Mouse (Mus musculus) embryonic facial prominence, embryonic 13.5 days (tissue): ENCODE measurements at regions not wholly inside any gene's neighbourhood (a gene's known extent, or its start where the extent isn't known, plus 50 kb on each side); places are given as distances from the start of the nearest gene placed in this dataset.
A peak's percentile ranks its signal among the peaks of the same experiment; 100 is the strongest.
"Not testable (repeated sequence)": the region's sequence is repeated elsewhere in the genome, so short reads cannot be mapped to it uniquely, and the experiment has no call there.

ENCODE experiments used
- ATAC-seq: fragments of 200-750 bp; cut with Nextera tagmentation; 2 replicates; pipeline ENCODE4 v1.8.0; 2017; ENCODE audit warnings: low read depth; ENCODE audit not compliant: insufficient number of reproducible peaks, insufficient read depth, low FRiP score, low TSS enrichment
- H3K27ac ChIP-seq: fragments of 300-500 bp; sonication (generic); 2 replicates; pipeline ENCODE4 v1.5.1; 2015; ENCODE audit warnings: moderate library complexity, mild to moderate bottlenecking, inconsistent platforms
- H3K27me3 ChIP-seq: fragments of 300-500 bp; sonication (generic); 2 replicates; pipeline ENCODE4 v1.6.1; 2015; ENCODE audit warnings: mild to moderate bottlenecking, inconsistent platforms
- H3K36me3 ChIP-seq: fragments of 300-500 bp; sonication (generic); 2 replicates; pipeline ENCODE4 v1.6.1; 2015; ENCODE audit warnings: mild to moderate bottlenecking, inconsistent platforms
- H3K4me1 ChIP-seq: fragments of 300-500 bp; sonication (generic); 2 replicates; pipeline ENCODE4 v1.6.1; 2015; ENCODE audit warnings: inconsistent platforms
- H3K4me2 ChIP-seq: fragments of 300-500 bp; sonication (generic); 2 replicates; pipeline ENCODE4 v1.6.1; 2015; ENCODE audit warnings: moderate library complexity, mild to moderate bottlenecking, inconsistent platforms
- H3K4me3 ChIP-seq: fragments of 300-500 bp; sonication (generic); 2 replicates; pipeline ENCODE4 v1.5.1; 2015; ENCODE audit warnings: mild to moderate bottlenecking, inconsistent platforms
- H3K9ac ChIP-seq: fragments of 300-500 bp; sonication (generic); 2 replicates; pipeline ENCODE4 v1.6.1; 2015; ENCODE audit warnings: mild to moderate bottlenecking, inconsistent platforms
- H3K9me3 ChIP-seq: fragments of 300-500 bp; sonication (generic); 2 replicates; pipeline ENCODE4 v1.6.1; 2016; ENCODE audit warnings: inconsistent platforms
- WGBS: fragments of 180-500 bp; shearing (Covaris S2); methylation state at CpG from one replicate; pipeline ENCODE4 v1.1.7; 2015; ENCODE audit warnings: mixed read lengths; 5-methylcytosine and 5-hydroxymethylcytosine counted together

DNA sequence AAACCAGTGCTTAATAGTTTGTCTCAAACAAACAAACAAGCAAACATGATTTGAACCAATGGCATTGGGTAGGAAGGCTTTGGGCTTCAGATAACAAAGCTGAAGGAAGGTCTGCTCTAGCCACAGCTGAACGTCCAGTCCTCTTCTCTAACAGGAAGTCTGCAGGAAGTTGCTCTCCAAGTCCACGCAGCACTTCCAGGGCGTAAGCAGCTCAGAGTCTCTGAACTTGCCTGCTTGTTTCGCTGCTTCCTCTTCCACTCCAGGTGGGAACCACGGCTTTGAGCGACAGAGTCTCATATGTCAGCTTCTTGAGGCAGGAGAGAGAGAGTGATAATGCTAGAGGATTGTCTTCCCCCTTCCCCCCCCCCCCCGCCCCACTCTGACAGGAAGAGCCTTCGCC lies 123.6 kb downstream of the Tnfrsf21 start:
- Histone ChIP-seq H3K9ac (no peak overlapping the region), H3K4me2 (no peak overlapping the region), H3K36me3 (no peaks in the 10 kb centered on the region), H3K4me3 (no peak overlapping the region), H3K9me3 (no peaks in the 10 kb centered on the region), H3K27ac (no peak overlapping the region), H3K4me1 (no peaks in the 10 kb centered on the region; the same call in 1 of the 2 replicates), H3K27me3 (no peaks in the 10 kb centered on the region)
- ATAC-seq = no peak
- WGBS = 56% methylated on average over 7 of the region's 8 CpGs

DNA sequence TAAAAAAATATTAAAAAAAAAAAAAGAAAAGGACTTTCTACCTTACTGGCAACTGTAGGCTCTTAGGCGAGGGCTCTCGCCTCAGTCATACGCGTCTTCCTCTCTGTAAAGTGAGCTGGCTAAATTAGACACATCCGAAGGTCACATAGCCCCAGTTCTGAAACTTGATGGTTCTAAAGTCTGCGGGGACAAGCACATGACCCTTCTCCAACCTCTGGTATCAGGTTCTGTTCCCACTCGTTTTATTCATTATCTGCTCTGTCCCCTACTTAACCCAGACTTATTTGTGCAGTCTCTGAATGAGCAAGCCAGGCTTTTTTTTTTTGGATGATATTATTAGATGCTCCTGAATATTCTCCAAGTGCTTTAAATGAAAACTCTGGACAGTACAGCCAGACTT lies 125.4 kb downstream of the Tnfrsf21 start:
- Histone ChIP-seq H3K9ac (no peak overlapping the region), H3K9me3 (no peaks in the 10 kb centered on the region), H3K4me1 (no peaks in the 10 kb centered on the region), H3K27ac (no peak overlapping the region), H3K4me3 (no peak overlapping the region), H3K36me3 (no peaks in the 10 kb centered on the region), H3K4me2 (no peak overlapping the region), H3K27me3 (no peaks in the 10 kb centered on the region)
- 47% methylated on average over 7 of the region's 7 CpGs for WGBS
- no peak for ATAC-seq

DNA sequence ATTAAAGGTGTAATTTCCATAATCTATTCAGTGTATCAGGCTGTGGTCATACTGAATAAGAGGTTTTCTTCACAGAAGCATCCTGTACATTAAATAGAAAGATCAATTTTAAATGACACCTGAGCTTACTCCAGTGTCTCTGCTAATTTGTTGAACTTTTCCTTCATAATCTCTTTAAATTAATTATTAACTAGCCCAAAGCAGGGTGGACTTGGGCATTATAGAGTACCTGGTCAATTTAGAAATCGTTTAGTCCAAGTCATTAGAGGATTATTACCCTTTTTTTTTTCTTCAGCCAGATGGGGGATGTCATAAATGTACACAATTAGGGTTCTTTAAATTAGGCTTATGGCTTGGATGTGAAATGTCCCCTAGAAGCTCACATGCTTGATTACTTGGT lies 124.4 kb upstream of the Adgrf1 start:
- peaks cover 8% of the 10 kb centered on the region; the same call in 1 of the 2 replicates for H3K4me1 ChIP-seq
- no peak overlapping the region for H3K9ac ChIP-seq
- no peak overlapping the region for H3K4me3 ChIP-seq
- no peak overlapping the region for H3K27ac ChIP-seq
- ATAC-seq = no peak
- WGBS = 74% methylated on average over 1 of the region's 1 CpGs
- H3K4me2 ChIP-seq = no peak overlapping the region
- no peaks in the 10 kb centered on the region for H3K36me3 ChIP-seq
- H3K27me3 ChIP-seq = no peaks in the 10 kb centered on the region
- H3K9me3 ChIP-seq = no peaks in the 10 kb centered on the region

DNA sequence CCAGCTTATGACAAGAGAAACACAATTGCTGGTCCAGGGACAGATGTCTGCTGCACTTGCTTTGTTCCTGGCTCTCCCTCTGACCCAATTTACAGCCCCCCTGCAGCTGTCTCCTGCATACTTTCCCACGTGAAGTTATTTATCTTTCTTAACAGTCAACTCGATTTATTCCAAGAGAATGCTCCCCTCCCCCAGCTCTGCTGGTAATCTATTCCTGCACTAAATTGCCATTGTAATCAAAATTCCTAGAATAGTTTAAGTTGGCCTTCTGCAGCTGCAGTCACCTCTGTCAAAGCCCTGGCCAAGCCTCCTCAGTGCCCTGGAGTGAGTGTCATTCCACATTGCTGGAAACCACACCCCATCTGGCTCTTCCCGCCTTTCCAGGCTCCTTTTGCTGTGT lies 122.2 kb upstream of the Adgrf1 start:
- no peaks in the 10 kb centered on the region for H3K9me3 ChIP-seq
- no peak overlapping the region for H3K9ac ChIP-seq
- H3K4me2 ChIP-seq = no peak overlapping the region
- peaks cover 8% of the 10 kb centered on the region; the same call in 1 of the 2 replicates for H3K4me1 ChIP-seq
- no peaks in the 10 kb centered on the region for H3K27me3 ChIP-seq
- H3K4me3 ChIP-seq = no peak overlapping the region
- H3K27ac ChIP-seq = no peak overlapping the region
- no peaks in the 10 kb centered on the region for H3K36me3 ChIP-seq
- ATAC-seq = no peak
- WGBS = 4% methylated on average over 3 of the region's 3 CpGs

DNA sequence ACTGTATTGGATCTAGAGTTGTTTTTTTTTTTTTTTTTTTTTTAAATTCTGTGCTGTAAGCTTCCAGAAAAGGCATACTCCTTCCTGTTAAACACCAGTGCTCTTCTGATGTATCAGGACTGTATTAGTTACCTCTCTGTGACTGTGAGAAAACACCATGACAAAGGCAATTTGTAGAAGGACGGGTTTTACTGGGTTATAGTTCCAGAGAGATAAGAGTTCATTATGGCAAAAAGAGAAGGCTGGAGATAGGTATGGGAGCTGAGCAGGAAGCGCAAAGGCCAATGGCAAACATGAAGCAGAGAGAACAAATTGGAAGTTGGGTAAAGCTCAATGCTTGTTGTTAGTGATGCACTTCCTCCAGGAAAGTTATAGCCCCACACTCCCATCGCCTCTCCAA lies 117.5 kb upstream of the Adgrf1 start:
- H3K4me2 ChIP-seq = no peak overlapping the region
- WGBS = 82% methylated on average over 3 of the region's 3 CpGs
- ATAC-seq = no peak
- H3K36me3 ChIP-seq = no peaks in the 10 kb centered on the region
- peaks cover 10% of the 10 kb centered on the region for H3K4me1 ChIP-seq
- no peaks in the 10 kb centered on the region for H3K9me3 ChIP-seq
- no peak overlapping the region for H3K27ac ChIP-seq
- H3K27me3 ChIP-seq = no peaks in the 10 kb centered on the region
- H3K9ac ChIP-seq = no peak overlapping the region
- no peak overlapping the region for H3K4me3 ChIP-seq

DNA sequence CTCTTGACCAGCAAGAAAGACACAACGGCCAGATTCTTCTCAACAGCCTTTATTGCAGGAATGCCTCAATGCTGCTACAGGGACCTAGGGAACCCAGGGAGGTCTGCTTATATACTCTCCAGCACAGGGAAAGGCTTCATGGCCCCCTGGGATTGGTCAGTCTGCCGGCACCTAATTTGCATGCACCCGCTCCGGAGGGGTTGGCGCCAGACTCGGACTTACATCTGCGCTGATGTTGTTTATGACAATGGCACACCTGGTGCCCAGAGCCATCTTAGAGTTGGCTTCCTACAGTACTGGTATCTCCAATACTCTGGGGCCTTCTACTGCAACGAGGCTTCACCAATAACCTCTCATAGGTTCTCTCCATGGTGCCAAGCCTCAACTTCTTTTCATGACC lies 114.9 kb upstream of the Adgrf1 start:
- H3K9me3 ChIP-seq, H3K9ac ChIP-seq, ATAC-seq, H3K36me3 ChIP-seq, H3K4me2 ChIP-seq, H3K27me3 ChIP-seq, H3K4me3 ChIP-seq, H3K27ac ChIP-seq: not testable (repeated sequence)
- WGBS = 93% methylated on average over 8 of the region's 8 CpGs
- H3K4me1 ChIP-seq = peaks cover 17% of the 10 kb centered on the region

DNA sequence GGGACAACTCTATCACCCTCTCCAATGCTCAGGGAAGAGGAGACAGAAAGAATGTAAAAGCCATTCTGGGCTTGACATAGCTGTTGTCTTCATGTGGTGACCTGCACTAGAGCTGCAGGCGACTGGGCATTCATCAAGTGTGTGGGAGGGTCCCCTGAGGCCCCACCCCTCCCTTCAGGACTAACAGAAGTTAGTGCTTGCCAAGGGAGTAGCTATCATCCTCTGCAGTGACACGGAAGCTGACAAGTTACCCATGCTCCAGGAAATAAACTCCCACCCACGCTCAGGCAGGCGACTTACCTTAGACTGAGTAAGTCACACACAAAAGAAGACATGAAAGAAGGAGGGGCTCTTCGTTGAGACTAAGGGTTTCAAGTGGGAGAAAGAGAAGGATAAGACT lies 114.0 kb upstream of the Adgrf1 start:
- H3K4me2 ChIP-seq = no peak overlapping the region
- no peak overlapping the region for H3K4me3 ChIP-seq
- no peak for ATAC-seq
- H3K9me3 ChIP-seq = no peaks in the 10 kb centered on the region
- no peak overlapping the region for H3K9ac ChIP-seq
- no peaks in the 10 kb centered on the region for H3K36me3 ChIP-seq
- H3K4me1 ChIP-seq = peaks cover 17% of the 10 kb centered on the region
- 68% methylated on average over 5 of the region's 5 CpGs for WGBS
- no peaks in the 10 kb centered on the region for H3K27me3 ChIP-seq
- H3K27ac ChIP-seq = no peak overlapping the region

DNA sequence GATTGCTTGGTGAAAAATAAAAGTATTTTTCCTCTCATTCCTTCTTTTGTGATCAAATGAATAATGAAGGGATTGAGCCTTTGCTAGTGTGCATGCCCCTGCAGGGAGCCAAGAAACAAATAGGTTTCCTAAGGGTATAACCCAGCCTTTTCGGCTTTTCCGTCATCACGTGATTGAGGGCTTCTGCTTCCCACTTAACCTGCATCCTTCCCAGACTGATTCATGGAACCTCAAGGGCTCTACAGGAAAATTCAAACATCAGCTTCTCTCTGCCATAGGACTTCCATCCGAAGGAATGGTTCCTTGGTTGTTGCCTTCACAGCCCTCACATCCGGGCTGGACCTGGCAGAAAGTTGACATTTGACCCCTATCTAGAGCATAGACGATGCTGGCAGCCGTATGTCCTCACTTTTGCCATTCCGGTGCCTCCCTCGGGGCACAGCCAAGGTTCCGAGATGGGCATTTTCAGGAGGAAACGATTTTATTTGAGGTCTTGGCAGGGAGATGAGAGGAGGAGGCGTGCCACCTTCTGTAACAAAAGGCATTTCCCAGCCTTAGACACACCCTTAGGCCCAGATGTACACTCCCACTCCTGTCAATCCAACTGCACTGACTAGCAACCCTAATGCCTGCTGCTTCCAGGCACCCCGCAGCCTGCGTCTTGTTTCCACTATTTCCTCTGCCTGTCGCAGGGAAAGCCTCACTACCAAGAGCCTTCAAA lies 112.2 kb upstream of the Adgrf1 start:
- Histone ChIP-seq H3K9me3 (no peaks in the 10 kb centered on the region), H3K4me3 (peak overlapping the region; percentile 19), H3K27me3 (no peaks in the 10 kb centered on the region), H3K4me2 (peak overlapping the region; percentile 59), H3K4me1 (peaks cover 17% of the 10 kb centered on the region), H3K9ac (peak overlapping the region; percentile 47), H3K36me3 (no peaks in the 10 kb centered on the region), H3K27ac (peak overlapping the region; percentile 30)
- peak; percentile 87 for ATAC-seq
- 7% methylated on average over 15 of the region's 15 CpGs for WGBS

DNA sequence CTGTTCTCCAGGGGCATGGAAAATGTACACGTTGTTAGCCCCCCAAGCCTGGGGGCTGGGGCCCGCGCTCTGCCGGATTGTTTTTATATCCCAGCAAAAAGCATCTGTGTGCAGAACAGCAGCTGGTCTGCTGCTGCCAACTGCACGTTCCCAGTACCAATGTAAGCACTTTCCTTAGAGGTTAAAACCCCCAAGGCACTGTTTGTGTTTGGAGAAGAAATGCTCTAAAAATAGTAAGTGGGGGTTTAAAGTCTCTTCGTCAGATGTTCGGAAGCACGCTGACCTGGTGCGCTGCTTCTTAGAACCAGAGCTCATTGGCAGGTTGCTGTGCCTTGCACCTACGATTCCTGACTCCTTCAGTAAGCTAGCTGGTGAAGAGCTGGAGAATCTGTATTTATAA lies 111.4 kb upstream of the Adgrf1 start:
- Histone ChIP-seq H3K27ac (peak overlapping the region; percentile 30), H3K36me3 (no peaks in the 10 kb centered on the region), H3K4me3 (peak overlapping the region; percentile 19), H3K4me2 (peak overlapping the region; percentile 59), H3K9ac (peak overlapping the region; percentile 23; the same call in 1 of the 2 replicates), H3K27me3 (no peaks in the 10 kb centered on the region), H3K9me3 (no peaks in the 10 kb centered on the region), H3K4me1 (peaks cover 17% of the 10 kb centered on the region)
- whole genome bisulfite sequencing = 4% methylated on average over 10 of the region's 10 CpGs
- 0 out of 2 replicates have a peak, but pooled peaks have one; percentile 4 for ATAC-seq

DNA sequence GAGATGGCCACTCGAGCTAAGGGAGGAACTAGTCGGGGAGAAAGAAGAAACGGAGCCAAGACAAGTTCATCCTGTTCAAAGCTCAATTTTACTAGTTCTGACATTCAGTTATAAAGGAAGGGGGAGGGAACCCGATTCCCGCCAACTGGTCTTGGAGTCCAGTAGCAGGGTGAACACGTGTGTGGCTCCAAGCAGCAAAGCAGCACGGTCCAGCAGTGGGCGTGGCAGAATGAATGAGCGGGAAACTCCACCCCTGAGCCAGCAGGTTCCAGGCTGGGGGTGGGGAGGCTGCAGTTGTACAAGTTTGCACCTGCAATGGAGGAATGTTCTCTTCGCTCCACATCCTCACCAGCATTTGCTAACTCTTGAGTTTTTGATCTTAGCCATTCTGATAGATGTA lies 108.8 kb upstream of the Adgrf1 start:
- WGBS = 66% methylated on average over 10 of the region's 10 CpGs
- not testable (repeated sequence) for H3K9ac ChIP-seq, ATAC-seq

DNA sequence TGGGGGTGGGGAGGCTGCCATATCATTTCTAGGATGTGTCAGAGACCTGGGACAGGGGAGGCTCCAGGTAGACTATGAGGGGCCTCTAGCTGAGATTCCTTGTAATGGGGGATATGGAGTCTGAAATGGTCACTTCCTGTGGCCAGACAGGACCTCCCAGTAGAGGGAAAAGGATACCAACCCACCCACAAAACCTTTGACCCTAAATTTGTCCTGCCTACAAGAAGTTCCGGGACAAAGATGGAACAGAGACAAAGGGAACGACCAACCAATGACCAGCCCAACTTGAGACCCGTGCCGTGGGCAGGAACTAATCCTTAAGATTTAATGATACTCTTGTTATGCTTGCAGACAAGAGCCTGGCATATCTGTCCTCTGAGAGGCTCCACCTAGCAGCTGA lies 107.0 kb upstream of the Adgrf1 start:
- WGBS = 86% methylated on average over 4 of the region's 4 CpGs
- no peak for ATAC-seq
- no peak overlapping the region for H3K27ac ChIP-seq

More for the DNA sequence above, 108.8 kb upstream of the Adgrf1 start:
- H3K27me3 ChIP-seq, H3K27ac ChIP-seq, H3K36me3 ChIP-seq, H3K4me2 ChIP-seq, H3K4me3 ChIP-seq, H3K9me3 ChIP-seq: not testable (repeated sequence)
- H3K4me1 ChIP-seq = peaks cover 17% of the 10 kb centered on the region

DNA sequence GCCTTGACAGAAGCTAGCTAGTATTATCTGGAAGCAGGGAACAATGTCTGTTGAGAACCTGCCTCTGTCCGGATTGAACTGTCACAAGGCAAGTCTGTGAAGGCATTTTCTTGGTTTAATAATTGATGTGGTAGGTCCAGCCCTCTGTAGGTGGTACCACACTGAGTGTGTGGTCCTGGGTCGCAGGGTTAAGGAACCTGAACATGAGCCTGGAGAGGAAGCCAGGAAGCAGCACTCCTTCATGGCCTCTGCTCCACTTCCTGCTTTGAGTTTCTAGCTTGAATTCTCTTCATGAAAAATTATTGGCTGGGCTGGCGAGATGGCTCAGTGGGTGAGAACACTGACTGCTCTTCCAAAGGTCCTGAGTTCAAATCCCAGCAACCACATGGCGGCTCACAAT lies 104.0 kb upstream of the Adgrf1 start:
- no peaks in the 10 kb centered on the region for H3K9me3 ChIP-seq
- ATAC-seq = no peak
- 74% methylated on average over 4 of the region's 4 CpGs for WGBS
- no peak overlapping the region for H3K4me3 ChIP-seq
- H3K9ac ChIP-seq = no peak overlapping the region
- no peak overlapping the region for H3K4me2 ChIP-seq
- no peaks in the 10 kb centered on the region for H3K36me3 ChIP-seq
- H3K4me1 ChIP-seq = no peaks in the 10 kb centered on the region
- no peak overlapping the region for H3K27ac ChIP-seq
- no peaks in the 10 kb centered on the region for H3K27me3 ChIP-seq

More for the DNA sequence above, 107.0 kb upstream of the Adgrf1 start:
- no peak overlapping the region for H3K4me3 ChIP-seq
- H3K9ac ChIP-seq = no peak overlapping the region
- no peaks in the 10 kb centered on the region for H3K36me3 ChIP-seq
- no peaks in the 10 kb centered on the region for H3K9me3 ChIP-seq
- H3K4me1 ChIP-seq = peaks cover 10% of the 10 kb centered on the region
- no peaks in the 10 kb centered on the region for H3K27me3 ChIP-seq
- no peak overlapping the region for H3K4me2 ChIP-seq
